ENCODE assay signal across 21 mouse cellular contexts in the genomic region with DNA sequence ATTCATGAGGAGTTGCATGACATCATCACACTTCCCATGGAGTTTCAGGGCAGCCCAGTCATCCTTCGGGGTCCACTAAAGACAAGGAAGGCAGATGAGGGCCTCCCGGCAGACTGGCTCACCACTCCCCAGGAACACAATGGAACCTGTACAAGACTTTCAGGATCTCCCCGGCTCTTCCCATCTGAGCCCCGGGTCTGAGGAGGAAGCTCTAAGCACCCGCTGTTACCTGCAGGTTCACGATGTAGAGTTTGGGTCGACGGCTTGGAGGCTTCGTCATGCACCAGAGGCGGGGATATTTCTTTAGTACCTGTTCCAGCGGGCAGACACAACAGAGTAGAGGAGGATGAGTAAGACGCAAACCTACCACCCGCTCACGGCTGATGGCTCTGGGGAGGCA. TPM values are rescaled to one million over a fixed set of nuclear protein-coding genes. Genes with fewer than 3 reads are reported as not detected.
DNase-seq lines count a peak whose midpoint lies in the region; ATAC-seq and TF ChIP-seq lines count a peak whose summit lies in the region.
"Had no signal": no experiment of that assay in that cellular context is flagged by ENCODE, and none has a peak within 500 bp of the region (broad histone marks: within the 10 kb centered on the region; RNA-seq: fewer than 3 reads in every experiment).

No protein-coding gene starts in this region.

- TF ChIP-seq CTCF in E14TG2a.4 (conservative IDR thresholded peaks at IDR 0.05; ENCODE audit: low read length) = no peak

- H3K27ac ChIP-seq in ES-E14 (ENCODE audit: insufficient read depth, low read depth, low read length, poor library complexity, severe bottlenecking) = no peak overlapping the region
- H3K27ac ChIP-seq: embryonic facial prominence, embryonic 12.5 days; forebrain, embryonic 12.5 days; hindbrain, postnatal 0 days had no signal

- in situ Hi-C loops in ES-E14 (cut with MboI; ENCODE audit: low sequenced_read_pairs in 2 of 2, unreplicated experiment in 2 of 2) = no loop called here

- H3K27me3 ChIP-seq in megakaryocyte, embryonic 14.5 days (replicated peaks) = no peaks in the 10 kb centered on the region
- H3K27me3 ChIP-seq in E14TG2a.4 (ENCODE audit: insufficient read depth, low read length) = no peaks in the 10 kb centered on the region
- H3K27me3 ChIP-seq: CH12.LX; embryonic facial prominence, embryonic 12.5 days; forebrain, embryonic 12.5 days; heart, embryonic 12.5 days; Patski had no signal

- no peaks in the 10 kb centered on the region for H3K9me3 ChIP-seq in megakaryocyte, embryonic 14.5 days
- H3K9me3 ChIP-seq in E14TG2a.4 (ENCODE audit: low read length) (no peaks in the 10 kb centered on the region), ES-E14 (ENCODE audit: control insufficient read depth, insufficient read depth, low read depth, low read length) (no peaks in the 10 kb centered on the region)
- H3K9me3 ChIP-seq: embryonic facial prominence, embryonic 12.5 days; heart, embryonic 12.5 days had no signal

- H3K36me3 ChIP-seq in megakaryocyte, embryonic 14.5 days (replicated peaks; ENCODE audit: low read length) = peaks cover 78% of the 10 kb centered on the region
- peaks cover 66% of the 10 kb centered on the region for H3K36me3 ChIP-seq in E14TG2a.4 (ENCODE audit: insufficient read depth, low read length)
- H3K36me3 ChIP-seq in ES-E14 (ENCODE audit: control insufficient read depth, insufficient read depth, low read length, poor library complexity, severe bottlenecking) = peaks cover 10% of the 10 kb centered on the region

- peak; percentile 37 for DNase-seq in cerebellum, adult 9-10 months
- no peak for DNase-seq in cerebellum, adult 18-20 months
- DNase-seq in ES-E14 (ENCODE audit: low read depth, low spot score) = no peak
- no peak for DNase-seq in left cerebral cortex, adult 11 months (ENCODE audit: low spot score)
- DNase-seq: adrenal gland, postnatal 25 days; cerebellum, postnatal 10 days; gastrocnemius, postnatal 14 days; heart, postnatal 36 days; kidney, adult 11 months had no signal

- peak overlapping the region; percentile 29 for H3K4me3 ChIP-seq in megakaryocyte, embryonic 14.5 days (replicated peaks)
- peak overlapping the region; percentile 39 for H3K4me3 ChIP-seq in E14TG2a.4 (replicated peaks; ENCODE audit: low read length)
- H3K4me3 ChIP-seq in ES-E14 (ENCODE audit: insufficient read depth in 1 of 2, low read depth in 1 of 2, low read length in 2 of 2, poor library complexity in 1 of 2, severe bottlenecking in 1 of 2) = peak overlapping the region; percentile 22; a peak in 3 of 4 replicates
- H3K4me3 ChIP-seq: embryonic facial prominence, embryonic 12.5 days; forebrain, embryonic 12.5 days; heart, embryonic 12.5 days had no signal

- H3K4me1 ChIP-seq in megakaryocyte, embryonic 14.5 days = peaks cover 84% of the 10 kb centered on the region
- H3K4me1 ChIP-seq in E14TG2a.4 (replicated peaks; ENCODE audit: low read depth, low read length) (peaks cover 75% of the 10 kb centered on the region), ES-E14 (ENCODE audit: control insufficient read depth in 2 of 2, insufficient read depth in 2 of 2, low read length in 2 of 2, poor library complexity in 1 of 2) (peaks cover 8 to 26% of the 10 kb centered on the region in 2 experiments; a peak in 2 of 4 replicates)

- ATAC-seq in megakaryocyte, adult 5-6 weeks (ENCODE audit: poor library complexity, severe bottlenecking) = no peak
- ATAC-seq: activated CD4-positive, CD25-positive, alpha-beta regulatory T cell, adult 4 months; forebrain, embryonic 16.5 days; hindbrain, postnatal 0 days; Patski had no signal

- H3K9ac ChIP-seq in ES-E14 (ENCODE audit: insufficient read depth, low read depth, low read length, poor library complexity, severe bottlenecking) = peak overlapping the region; percentile 45
- H3K9ac ChIP-seq: embryonic facial prominence, embryonic 12.5 days; forebrain, embryonic 12.5 days; heart, embryonic 12.5 days had no signal

TF ChIP-seq in ES-E14, 5 proteins besides CTCF, POLR2A, EP300 and RAD21:
- no peak for TF ChIP-seq HCFC1 (IDR thresholded peaks at IDR 0.05; ENCODE audit: borderline replicate concordance, insufficient read depth, low read length)
- TF ChIP-seq ZNF384 (IDR thresholded peaks at IDR 0.05; ENCODE audit: low read depth, low read length) = no peak
- no peak for TF ChIP-seq MAFK (IDR thresholded peaks at IDR 0.05; ENCODE audit: insufficient read depth, low read depth, low read length)
- TF ChIP-seq CHD2 (IDR thresholded peaks at IDR 0.05; ENCODE audit: low read depth, low read length) = no peak
- no peak for TF ChIP-seq ZC3H11A (IDR thresholded peaks at IDR 0.05; ENCODE audit: borderline replicate concordance, low read depth, low read length)

RNA-seq across cellular contexts. Expression of gene Pcyt2, which starts 2.5 kb away (rescaled TPM):
- 143 and 168 TPM in 2 replicates for polyA plus RNA-seq in megakaryocyte, embryonic 14.5 days (2012; ENCODE audit: insufficient read depth, low replicate concordance)
- 11.8 and 13.3 TPM in 2 replicates for total RNA-seq in megakaryocyte, adult 5-6 weeks (2015)
- total RNA-seq in megakaryocyte, adult 5-6 weeks (2017) = 17.3 and 22.6 TPM in 2 replicates
- total RNA-seq in ES-E14 (2012; rRNA removed) = 88.6 and 188 TPM in 2 replicates

RNA-seq across cellular contexts. Expression of gene Sirt7, which starts 4.8 kb away (rescaled TPM):
- 275 and 278 TPM in 2 replicates for polyA plus RNA-seq in megakaryocyte, embryonic 14.5 days (2012; ENCODE audit: insufficient read depth, low replicate concordance)
- total RNA-seq in megakaryocyte, adult 5-6 weeks (2015) = 51.4 and 53.6 TPM in 2 replicates
- 119 and 121 TPM in 2 replicates for total RNA-seq in megakaryocyte, adult 5-6 weeks (2017)
- 29.4 and 33.2 TPM in 2 replicates for total RNA-seq in ES-E14 (2012; rRNA removed)

RNA-seq across cellular contexts. Expression of gene Npb, which starts 11.9 kb away (rescaled TPM):
- 2.7 and 7.7 TPM in 2 replicates for polyA plus RNA-seq in megakaryocyte, embryonic 14.5 days (2012; ENCODE audit: insufficient read depth, low replicate concordance)
- total RNA-seq in megakaryocyte, adult 5-6 weeks (2015) = not detected in 2 replicates
- total RNA-seq in megakaryocyte, adult 5-6 weeks (2017) = not detected in 2 replicates
- 0.69 and 0.94 TPM in 2 replicates for total RNA-seq in ES-E14 (2012; rRNA removed)
- total RNA-seq: gastrocnemius, postnatal 14 days; heart, postnatal 36 days had no signal
- polyA plus RNA-seq: activated CD4-positive, CD25-positive, alpha-beta regulatory T cell, adult 4 months; forebrain, embryonic 16.5 days; hindbrain, embryonic 11.5 days had no signal

RNA-seq across cellular contexts. Expression of gene Mafg, which starts 13.2 kb away (rescaled TPM):
- 59.5 and 102 TPM in 2 replicates for polyA plus RNA-seq in megakaryocyte, embryonic 14.5 days (2012; ENCODE audit: insufficient read depth, low replicate concordance)
- 23.1 and 23.8 TPM in 2 replicates for total RNA-seq in megakaryocyte, adult 5-6 weeks (2015)
- 58.7 and 68.0 TPM in 2 replicates for total RNA-seq in megakaryocyte, adult 5-6 weeks (2017)
- 42.6 and 48.4 TPM in 2 replicates for total RNA-seq in ES-E14 (2012; rRNA removed)

RNA-seq across cellular contexts. Expression of gene Anapc11, which starts 22.0 kb away (rescaled TPM):
- 247 and 315 TPM in 2 replicates for polyA plus RNA-seq in megakaryocyte, embryonic 14.5 days (2012; ENCODE audit: insufficient read depth, low replicate concordance)
- total RNA-seq in megakaryocyte, adult 5-6 weeks (2015) = 79.9 and 90.6 TPM in 2 replicates
- 30.0 and 32.3 TPM in 2 replicates for total RNA-seq in megakaryocyte, adult 5-6 weeks (2017)
- 87.4 and 98.4 TPM in 2 replicates for total RNA-seq in ES-E14 (2012; rRNA removed)
